Mouse (Mus musculus) embryo, embryonic 10 days (tissue): ENCODE measurements around the gene Gcnt1.

ENCODE experiments used
- DNase-seq: peaks from one replicate; pipeline ENCODE4 v3.0.0-alpha.2; 2015; ENCODE audit warnings: low spot score

Gene Gcnt1

GRCm38 (mm10) chr19:17372701-17373100 is at the start of gene Gcnt1:
Gene Gcnt1, minus strand, starts transcription at chr19:17372844.
- no peak for DNase-seq

DNA sequence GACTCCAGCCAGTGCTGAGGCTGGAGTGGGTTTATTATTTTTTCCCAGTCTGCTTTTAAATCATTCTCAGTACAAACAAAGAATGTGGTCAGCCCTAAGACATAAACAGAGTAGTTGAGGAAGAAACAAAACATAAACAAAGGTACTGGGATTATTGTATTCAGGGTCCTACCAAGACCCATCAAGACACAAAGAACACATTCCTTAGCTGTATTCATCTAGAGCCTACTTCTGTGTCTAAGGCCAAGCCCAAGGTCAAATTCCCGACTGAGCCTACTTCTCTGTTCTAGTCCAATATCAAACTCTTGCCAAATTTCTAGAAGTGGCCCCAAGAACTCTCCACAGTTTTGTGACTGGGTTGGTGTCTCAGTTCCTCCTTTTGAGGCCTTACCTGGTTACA is 45.2 kb upstream of the Gcnt1 start:
- DNase-seq, result no peak

DNA sequence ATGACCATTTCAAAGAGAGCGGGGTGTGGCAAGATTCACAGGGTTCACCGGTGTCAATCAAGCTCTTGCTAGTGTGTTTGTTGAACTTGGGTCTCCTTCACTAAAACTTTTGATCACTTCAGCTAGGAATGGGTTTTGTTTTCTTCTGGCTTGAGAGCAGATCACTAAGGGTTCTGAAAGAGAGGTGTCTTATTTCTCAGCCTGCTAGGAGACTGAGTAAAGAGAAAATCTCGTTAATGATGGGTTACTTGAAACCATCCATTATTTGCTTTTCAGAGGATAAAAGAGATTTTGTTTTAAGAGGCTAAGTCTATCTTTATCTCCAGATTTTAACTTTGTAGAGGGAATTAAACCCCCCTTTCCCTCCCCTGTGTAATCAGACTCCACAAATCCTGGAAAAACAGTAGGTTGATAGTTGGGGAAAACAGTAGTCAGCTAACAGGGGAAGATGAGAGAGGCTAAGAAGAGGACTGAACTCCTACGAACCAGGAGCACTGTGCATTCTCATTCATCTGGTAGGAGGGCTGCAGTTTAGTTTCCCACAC is 40.3 kb upstream of the Gcnt1 start:
- no peak for DNase-seq

DNA sequence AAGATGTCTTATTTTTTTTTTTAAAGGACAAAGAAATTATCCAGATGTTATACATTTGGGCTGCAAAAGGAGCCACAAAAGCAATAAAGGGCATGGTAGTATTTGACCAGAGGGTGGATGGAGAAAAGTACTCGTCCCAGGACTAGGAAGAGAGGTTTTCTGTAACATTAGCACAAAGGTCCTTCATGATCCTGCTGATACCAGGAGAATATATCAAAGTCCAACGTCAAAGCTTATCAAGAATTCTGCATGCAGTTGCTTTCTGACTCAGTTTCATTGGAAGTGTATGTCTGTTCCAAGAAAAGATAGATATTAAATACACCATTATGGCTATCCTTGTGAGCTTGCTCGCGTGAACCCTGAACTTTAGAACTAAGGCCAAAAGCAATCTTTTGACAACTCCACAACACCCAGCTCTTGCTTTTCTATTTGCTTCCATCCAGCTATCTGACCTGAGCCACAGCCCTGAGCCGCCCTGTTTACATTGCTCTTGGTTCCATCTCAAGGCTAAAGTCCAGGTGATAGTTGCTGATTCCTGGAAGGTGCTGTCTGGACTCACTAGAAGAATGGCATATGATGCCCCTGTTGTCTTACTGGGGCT is 37.9 kb upstream of the Gcnt1 start:
- no peak for DNase-seq

- DNase-seq, result no peak
These were observed 36.7 kb upstream of the Gcnt1 start for GRCm38 (mm10) chr19:17409351-17409750.

GRCm38 (mm10) chr19:17408591-17408990 is 35.9 kb upstream of the Gcnt1 start:
- DNase-seq, result no peak

DNA sequence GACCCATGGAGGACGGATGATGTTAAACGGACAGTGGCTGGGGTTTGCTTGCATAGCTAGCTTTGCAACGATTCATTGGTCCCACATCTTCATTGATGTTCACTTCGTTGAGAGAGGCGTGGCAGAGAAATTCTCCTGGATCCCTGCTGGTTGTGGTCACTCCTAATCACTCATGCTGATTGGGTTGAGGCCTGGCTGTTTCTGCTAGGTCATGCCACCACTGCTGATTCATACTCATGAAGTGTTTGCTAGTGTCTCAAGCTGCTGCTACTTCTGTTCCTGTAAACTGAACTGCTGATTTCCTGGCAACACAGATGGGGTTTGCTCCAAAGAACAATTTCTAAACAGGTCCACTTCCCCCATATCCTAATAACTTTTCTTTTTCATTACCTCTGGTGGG is 34.2 kb upstream of the Gcnt1 start:
- DNase-seq, result no peak

GRCm38 (mm10) chr19:17403175-17403574 is 30.5 kb upstream of the Gcnt1 start:
- DNase-seq, result no peak

DNA sequence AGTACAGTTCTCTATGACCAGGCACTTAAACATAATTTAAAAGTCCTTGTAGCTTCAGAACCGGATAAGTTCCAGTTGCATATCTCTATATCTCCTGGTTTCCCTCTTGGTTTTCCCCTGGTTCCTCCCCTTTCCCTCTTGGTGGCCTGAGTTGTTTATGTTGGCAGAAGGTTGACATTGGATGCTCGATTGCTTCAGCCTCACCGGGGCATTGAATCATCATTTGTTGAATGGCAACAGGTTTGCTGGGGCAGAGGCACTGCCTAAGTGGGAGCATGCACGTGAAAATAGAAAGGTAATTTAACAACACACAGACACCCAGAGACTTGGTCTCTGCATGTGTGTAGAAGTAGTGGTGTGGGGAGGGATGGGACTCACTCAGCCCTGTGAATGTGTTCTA is 27.9 kb upstream of the Gcnt1 start:
- DNase-seq, result no peak

GRCm38 (mm10) chr19:17399965-17400364 is 27.3 kb upstream of the Gcnt1 start:
- DNase-seq, result no peak

DNA sequence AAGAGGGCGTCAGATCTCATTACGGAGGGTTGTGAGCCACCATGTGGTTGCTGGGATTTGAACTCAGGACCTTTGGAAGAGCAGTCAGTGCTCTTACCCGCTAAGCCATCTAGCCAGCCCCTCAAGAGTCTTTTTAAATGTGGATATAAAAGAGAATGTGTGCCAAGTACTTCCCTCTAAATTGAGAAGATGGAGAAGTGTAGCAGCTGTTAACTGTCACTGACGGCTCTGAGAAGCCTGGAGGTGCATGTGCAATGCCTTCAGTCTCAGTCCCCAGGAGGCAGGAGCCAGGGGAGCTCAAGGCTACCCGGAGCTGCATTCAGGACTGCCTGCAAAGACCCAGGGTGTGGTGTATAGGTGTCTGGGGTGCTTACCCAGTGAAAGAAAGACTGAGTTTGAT is 25.3 kb upstream of the Gcnt1 start:
- DNase-seq, result no peak

- no peak for DNase-seq
These were observed 24.2 kb upstream of the Gcnt1 start for GRCm38 (mm10) chr19:17396802-17397201.

DNA sequence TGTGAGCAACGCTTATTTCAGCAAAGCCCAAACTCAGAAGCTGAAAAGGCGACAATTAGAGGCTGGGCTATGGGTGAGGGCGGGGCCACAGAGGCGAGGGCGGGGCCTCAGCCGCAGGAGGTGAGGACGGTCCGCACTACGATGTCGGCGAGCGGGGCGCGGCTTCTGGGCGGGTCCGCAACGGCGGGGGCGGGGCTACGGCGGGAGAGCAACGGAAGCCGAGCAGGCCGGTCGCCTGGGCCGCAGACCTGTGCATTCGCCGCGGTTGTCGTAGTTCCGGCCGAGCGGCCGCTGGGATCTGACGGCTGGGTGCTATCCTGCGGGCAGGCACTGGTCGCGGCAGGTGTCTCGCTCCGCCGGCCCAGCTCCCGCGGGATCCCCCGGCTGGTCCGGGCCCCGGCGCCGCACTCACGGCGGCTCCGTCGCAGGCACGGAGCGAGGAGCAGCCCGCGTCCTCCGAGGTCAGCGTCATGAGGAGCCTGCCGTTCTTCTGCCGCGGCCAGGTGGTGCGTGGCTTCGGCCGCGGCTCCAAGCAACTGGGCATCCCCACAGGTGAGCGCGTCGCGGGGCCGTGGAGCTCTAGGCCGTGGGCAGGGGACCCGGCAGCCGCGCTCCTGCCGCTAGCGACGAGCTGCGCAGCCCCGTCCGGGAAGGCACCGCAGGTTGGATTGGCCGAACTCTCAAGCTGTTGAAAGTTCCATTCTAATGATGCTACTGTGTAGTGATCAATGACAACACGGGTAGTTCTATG is 21.4 kb upstream of the Gcnt1 start, which contains the start of gene Rfk:
Gene Rfk, plus strand, starts transcription at position 203 of the 751 bp plus-strand sequence.
- DNase-seq, result peak; percentile 93

DNA sequence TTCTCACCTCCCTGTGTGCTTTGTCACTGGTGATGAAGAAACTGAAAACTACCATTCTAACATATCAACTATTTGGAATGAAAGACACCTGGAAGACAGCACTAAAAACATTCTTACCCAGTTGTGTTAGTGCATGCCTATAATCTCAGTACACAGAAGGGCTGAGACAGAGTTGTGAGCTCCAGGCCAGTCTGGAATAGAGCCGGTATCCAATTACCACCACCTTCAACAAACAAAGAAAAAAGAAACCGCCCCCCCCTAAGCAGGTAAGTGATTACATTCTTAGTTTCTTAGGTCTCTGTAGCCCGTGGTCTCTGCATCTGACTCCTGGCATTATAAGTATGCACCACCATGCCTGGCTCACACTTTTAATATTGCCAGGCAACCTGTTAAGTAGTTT is 20.2 kb upstream of the Gcnt1 start:
- no peak for DNase-seq

DNA sequence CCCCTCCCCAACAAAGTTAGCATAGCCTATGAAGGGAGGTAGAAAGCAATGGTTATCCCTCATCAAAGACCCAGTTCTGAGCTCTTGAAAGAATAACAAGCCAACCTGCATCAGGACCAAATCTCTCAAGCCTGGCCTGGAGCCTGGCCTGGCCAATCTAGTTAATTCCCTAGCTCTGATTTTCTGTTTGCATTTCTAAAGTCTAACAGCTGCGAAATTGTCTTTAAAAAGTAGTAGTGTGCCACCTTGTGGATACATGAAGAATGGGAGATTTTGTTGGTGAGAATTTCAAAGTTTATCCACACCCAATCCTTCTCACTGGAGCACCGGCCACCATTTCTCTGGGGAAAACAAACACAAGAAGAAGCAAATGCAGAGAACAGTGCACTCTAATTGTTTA is 15.8 kb upstream of the Gcnt1 start:
- peak; percentile 65 for DNase-seq

DNA sequence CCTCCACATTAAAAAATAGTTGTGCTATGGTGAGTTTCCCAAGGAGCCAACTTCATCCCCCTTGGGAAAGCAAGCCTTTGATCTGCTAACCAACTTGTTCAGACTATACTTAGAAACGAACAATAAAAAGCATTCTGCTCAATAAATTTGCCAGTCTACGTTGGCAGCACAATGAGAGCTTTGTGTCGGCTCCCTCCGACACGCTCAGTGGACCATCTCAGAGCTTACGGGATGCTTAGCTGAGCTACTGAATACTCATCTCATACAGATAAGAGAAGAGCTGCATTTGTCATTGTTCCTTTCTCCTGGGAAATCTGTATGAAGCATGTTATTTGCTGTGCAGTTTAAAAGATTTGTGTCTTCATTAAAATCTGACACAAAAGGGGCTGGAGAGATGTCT is 13.8 kb upstream of the Gcnt1 start:
- DNase-seq, result peak; percentile 14

DNA sequence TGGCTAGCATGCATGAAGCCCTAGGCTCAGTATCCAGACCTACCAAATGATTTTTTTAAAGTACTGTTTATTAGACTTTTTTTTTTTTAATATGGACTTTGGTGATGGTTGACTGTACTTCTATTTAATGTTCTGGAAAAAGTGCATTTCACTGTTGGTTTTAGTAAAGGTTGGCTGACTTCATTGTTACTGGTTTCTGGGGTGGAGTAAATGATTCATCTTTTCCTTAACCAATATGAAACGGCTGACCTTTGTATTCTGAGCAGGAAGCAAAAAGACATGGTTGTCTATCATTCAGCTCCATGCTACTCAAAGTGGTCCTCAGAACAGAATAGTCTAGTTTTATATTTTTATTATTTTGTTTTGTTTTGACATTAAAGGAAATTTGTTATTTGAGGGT is 12.8 kb upstream of the Gcnt1 start:
- no peak for DNase-seq

- DNase-seq, result no peak
These were observed 12.4 kb upstream of the Gcnt1 start for GRCm38 (mm10) chr19:17385022-17385421.

GRCm38 (mm10) chr19:17382807-17383397 is 10.3 kb upstream of the Gcnt1 start:
- no peak for DNase-seq

DNA sequence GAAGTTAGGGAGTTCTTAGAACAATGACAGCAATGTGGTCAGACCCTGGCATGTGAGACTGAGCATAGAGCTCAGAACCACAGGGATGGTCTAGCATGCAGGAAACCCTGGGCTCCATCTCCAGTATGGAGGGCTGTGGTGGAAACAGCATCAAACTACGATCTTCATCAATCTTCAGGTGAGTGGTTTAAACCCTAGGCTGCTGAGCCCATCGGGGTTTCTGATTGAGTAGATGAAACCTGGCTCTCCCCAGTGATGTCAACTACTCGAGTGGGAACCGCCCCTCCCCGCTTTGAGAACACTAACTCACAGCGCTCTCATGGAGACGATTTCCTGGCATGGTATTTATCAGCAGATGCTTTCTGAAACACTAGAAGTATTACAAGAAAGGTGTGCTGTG is 7.9 kb upstream of the Gcnt1 start:
- no peak for DNase-seq

DNA sequence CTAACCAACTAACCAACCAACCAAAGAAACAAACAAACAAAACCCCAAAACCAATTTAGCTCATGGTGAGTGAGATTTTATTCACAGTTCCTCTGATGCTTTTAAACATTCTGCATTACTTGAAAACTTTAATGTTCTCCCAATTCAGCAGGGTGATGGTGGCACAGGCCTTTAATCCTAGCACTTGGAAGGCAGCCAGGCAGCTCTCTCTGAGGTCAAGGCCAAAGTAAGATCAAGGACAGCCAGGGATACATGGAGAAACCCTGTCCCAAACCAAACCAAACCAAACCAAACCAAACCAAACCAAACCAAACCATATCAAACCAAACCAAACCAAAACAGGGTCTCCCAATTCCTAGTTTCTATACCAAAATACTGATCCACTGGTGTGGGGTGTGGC is 6.2 kb upstream of the Gcnt1 start:
- DNase-seq, result no peak

- DNase-seq, result no peak
These were observed 3.1 kb downstream of the Gcnt1 start for GRCm38 (mm10) chr19:17369581-17369980.

DNA sequence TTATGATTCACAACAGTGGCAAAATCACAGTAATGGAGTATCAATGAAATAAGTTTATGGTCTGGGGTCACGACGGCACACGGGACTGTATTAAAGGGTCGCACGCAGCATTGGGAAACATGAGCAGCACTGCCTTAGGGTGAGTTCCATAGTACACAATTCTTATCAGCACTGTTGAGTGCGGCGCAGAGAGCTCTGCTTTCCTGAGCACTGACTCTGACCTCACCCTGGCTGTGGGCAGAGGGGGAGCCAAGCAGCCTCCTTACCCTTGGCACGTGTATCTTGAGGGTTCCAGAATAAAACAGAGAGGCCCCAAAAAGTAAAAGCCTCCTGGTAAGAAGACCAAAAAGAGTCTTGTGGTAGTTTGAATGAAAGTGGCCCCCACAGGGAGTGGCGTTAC is 4.1 kb downstream of the Gcnt1 start:
- no peak for DNase-seq
